Mouse (Mus musculus): Measurements from ENCODE around the gene Ino80d. TPM values are rescaled to one million over a fixed set of nuclear protein-coding genes. Genes with fewer than 3 reads are reported as not detected.

Gene Ino80d
- polyA plus RNA-seq, 1 experiment from 2014 or later: 9.6 TPM

GRCm38 (mm10) chr1:62914495-62914894, 200.0 kb downstream of the Ino80d start:
- H3K4me1 ChIP-seq (replicated peaks): peaks cover 14% of the 10 kb centered on the region; the same call in 1 of the 2 replicates
- no peaks in the 10 kb centered on the region for H3K36me3 ChIP-seq
- no peaks in the 10 kb centered on the region for H3K9me3 ChIP-seq
- H3K4me3 ChIP-seq: no peak overlapping the region
- no peak overlapping the region for H3K27ac ChIP-seq
- no peaks in the 10 kb centered on the region for H3K27me3 ChIP-seq (ENCODE audit: insufficient read depth, poor library complexity, severe bottlenecking)
- no peak for DNase-seq (ENCODE audit: low spot score)
- 81% methylated on average over 6 of the region's 6 CpGs for WGBS

DNA sequence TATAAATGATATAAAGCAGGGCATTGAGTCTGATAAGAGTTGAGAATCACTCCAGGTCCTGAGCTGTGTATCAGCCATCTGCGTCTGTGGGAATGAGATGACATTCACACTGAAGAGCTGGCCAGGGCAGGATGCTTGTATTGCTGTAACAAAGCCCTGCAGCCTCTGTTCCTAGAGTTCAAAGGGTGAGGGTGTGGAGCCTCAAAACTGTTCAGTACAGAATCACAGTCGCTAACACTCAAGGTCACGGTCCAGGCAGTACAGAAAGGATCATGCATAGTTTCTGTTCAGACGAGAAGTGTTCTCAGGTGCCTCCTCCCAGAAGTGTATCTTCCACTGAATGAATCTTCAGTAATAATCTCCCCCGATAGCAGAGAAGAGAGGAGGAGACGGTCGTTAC, 203.0 kb downstream of the Ino80d start:
- no peak for DNase-seq (ENCODE audit: low spot score)
- 0 out of 2 replicates have a peak overlapping the region, but pooled peaks have one; percentile 8 for H3K27ac ChIP-seq
- H3K4me3 ChIP-seq: no peak overlapping the region
- no peaks in the 10 kb centered on the region for H3K27me3 ChIP-seq (ENCODE audit: insufficient read depth, poor library complexity, severe bottlenecking)
- H3K36me3 ChIP-seq: no peaks in the 10 kb centered on the region
- peaks cover 24% of the 10 kb centered on the region; the same call in 1 of the 2 replicates for H3K4me1 ChIP-seq (replicated peaks)
- 64% methylated on average over 7 of the region's 7 CpGs for WGBS
- H3K9me3 ChIP-seq: no peaks in the 10 kb centered on the region

GRCm38 (mm10) chr1:62909126-62909525, 205.3 kb downstream of the Ino80d start:
- H3K4me1 ChIP-seq (replicated peaks): peaks cover 32% of the 10 kb centered on the region; the same call in 1 of the 2 replicates

GRCm38 (mm10) chr1:62908508-62908907, 206.0 kb downstream of the Ino80d start:
- DNase-seq (ENCODE audit: low spot score): no peak
- no peaks in the 10 kb centered on the region for H3K36me3 ChIP-seq

More at GRCm38 (mm10) chr1:62909126-62909525, 205.3 kb downstream of the Ino80d start:
- Histone ChIP-seq H3K27me3 (ENCODE audit: insufficient read depth, poor library complexity, severe bottlenecking) (no peaks in the 10 kb centered on the region), H3K27ac (no peak overlapping the region), H3K9me3 (no peaks in the 10 kb centered on the region), H3K36me3 (no peaks in the 10 kb centered on the region), H3K4me3 (no peak overlapping the region)
- no peak for DNase-seq (ENCODE audit: low spot score)
- WGBS: 88% methylated on average over 5 of the region's 5 CpGs

More at GRCm38 (mm10) chr1:62908508-62908907, 206.0 kb downstream of the Ino80d start:
- no peaks in the 10 kb centered on the region for H3K27me3 ChIP-seq (ENCODE audit: insufficient read depth, poor library complexity, severe bottlenecking)
- no peaks in the 10 kb centered on the region for H3K9me3 ChIP-seq
- no peak overlapping the region for H3K4me3 ChIP-seq
- H3K4me1 ChIP-seq (replicated peaks): peaks cover 32% of the 10 kb centered on the region; the same call in 1 of the 2 replicates
- 75% methylated on average over 6 of the region's 6 CpGs for WGBS
- no peak overlapping the region for H3K27ac ChIP-seq

Other genes with a start within 250 kb of the Ino80d start
- gene Eef1b2, start 62.2 kb upstream of the Ino80d start, polyA plus RNA-seq (2016; fragmentation: Nextera tagmentation; extraction: Ambion mirVana): 512 and 606 TPM in 2 replicates
- 124 and 134 TPM in 2 replicates for gene Ndufs1, start 62.2 kb upstream of the Ino80d start, polyA plus RNA-seq (2016; fragmentation: Nextera tagmentation; extraction: Ambion mirVana)
- 0.19 and 0.26 TPM in 2 replicates for gene Gpr1, start 99.9 kb upstream of the Ino80d start, polyA plus RNA-seq (2016; fragmentation: Nextera tagmentation; extraction: Ambion mirVana)
- gene Zdbf2, start 158.6 kb upstream of the Ino80d start, polyA plus RNA-seq (2016; fragmentation: Nextera tagmentation; extraction: Ambion mirVana): 16.4 and 18.3 TPM in 2 replicates

All from hindbrain, embryonic 10.5 days (tissue).